Mouse (Mus musculus): ENCODE measurements around the gene Golt1b.

- TF ChIP-seq GATA1 (IDR thresholded peaks at IDR 0.05; ENCODE audit: borderline replicate concordance, low read length): no peak
- no peak for TF ChIP-seq FLI1 (IDR thresholded peaks at IDR 0.05; ENCODE audit: low read length)
These were observed 5.3 kb downstream of the Golt1b start for GRCm38 (mm10) chr6:142392312-142392711.

Data from megakaryocyte, embryonic 14.5 days (primary cell).